Mouse (Mus musculus) ovary, adult 10 weeks (tissue): Measurements from ENCODE around the gene Nid1. TPM values are rescaled to one million over a fixed set of nuclear protein-coding genes. Genes with fewer than 3 reads are reported as not detected.

ENCODE experiments used
- polyA plus RNA-seq: library from polyadenylated mRNA; stranded (reverse); fragments of 350-450 nt; fragmentation: Illumina TruSeq; extraction: RNeasy Lipid Tissue Mini Kit (QIAGEN cat#74804); gene quantifications from one replicate; pipeline ENCODE4 v1.2.3, GENCODE M21; 2014

Nid1 gene
- 164 TPM for polyA plus RNA-seq

GRCm38 (mm10) chr13:13437460-13438015, at the start of gene Nid1:
Gene Nid1, plus strand, starts transcription at chr13:13437551.

GRCm38 (mm10) chr13:13393228-13394095, 43.9 kb upstream of the Nid1 start, which contains the start of gene Gpr137b:
Gene Gpr137b, minus strand, starts transcription at chr13:13394014.

Other genes with a start within 250 kb of the Nid1 start
- gene Gpr137b, start 43.5 kb upstream of the Nid1 start, polyA plus RNA-seq = 11.1 TPM
- 13.1 TPM for gene Lyst, start 152.8 kb downstream of the Nid1 start, polyA plus RNA-seq